Mouse (Mus musculus) kidney, postnatal 0 days (tissue): ENCODE measurements around the gene Clec12b. TPM values are rescaled to one million over a fixed set of nuclear protein-coding genes. Genes with fewer than 3 reads are reported as not detected.
A peak's percentile ranks its signal among the peaks of the same experiment; 100 is the strongest.

ENCODE experiments used
- ATAC-seq: fragments of 200-750 bp; cut with Nextera tagmentation; replicated peaks from 2 replicates; pipeline ENCODE4 v1.8.0; 2017; ENCODE audit warnings: low read depth, moderate number of reproducible peaks, moderate TSS enrichment, moderate library complexity; ENCODE audit not compliant: low FRiP score
- DNase-seq: peaks from one replicate; pipeline ENCODE4 v3.0.0-alpha.2; 2016; ENCODE audit warnings: low spot score
- H3K27ac ChIP-seq: fragments of 300-500 bp; sonication (generic); 2 replicates; pipeline ENCODE4 v1.5.1; 2014; ENCODE audit warnings: mild to moderate bottlenecking
- H3K27me3 ChIP-seq: fragments of 300-500 bp; sonication (generic); 2 replicates; pipeline ENCODE4 v1.6.1; 2014; ENCODE audit warnings: low read length, mixed read lengths; ENCODE audit not compliant: insufficient read depth
- H3K36me3 ChIP-seq: fragments of 300-500 bp; sonication (generic); 2 replicates; pipeline ENCODE4 v1.6.1; 2014; ENCODE audit warnings: low read length, mixed read lengths; ENCODE audit not compliant: insufficient read depth
- H3K4me1 ChIP-seq: fragments of 300-500 bp; sonication (generic); replicated peaks from 2 replicates; pipeline ENCODE4 v1.6.1; 2014; ENCODE audit warnings: antibody characterized with exemption, low read length, mixed read lengths; ENCODE audit not compliant: insufficient read depth
- H3K4me2 ChIP-seq: fragments of 300-500 bp; sonication (generic); 2 replicates; pipeline ENCODE4 v1.6.1; 2014; ENCODE audit warnings: mild to moderate bottlenecking, low read length, moderate library complexity, mixed read lengths
- H3K4me3 ChIP-seq: fragments of 300-500 bp; sonication (generic); replicated peaks from 2 replicates; pipeline ENCODE4 v1.5.1; 2014; ENCODE audit warnings: low read depth, low read length
- H3K9ac ChIP-seq: fragments of 300-500 bp; sonication (generic); 2 replicates; pipeline ENCODE4 v1.6.1; 2014; ENCODE audit warnings: low read depth, low read length
- H3K9me3 ChIP-seq: fragments of 300-500 bp; sonication (generic); replicated peaks from 2 replicates; pipeline ENCODE4 v1.6.1; 2016; ENCODE audit warnings: low read length, inconsistent platforms, mixed read lengths
- CTCF ChIP-seq: IDR thresholded peaks from 2 replicates; pipeline ENCODE4 v1.5.1; 2016; ENCODE audit warnings: antibody characterized with exemption, low read depth, mild to moderate bottlenecking, moderate library complexity
- WGBS: fragments of 180-500 bp; shearing (Covaris S2); extraction: QIAGEN DNeasy Blood & Tissue Kit; methylation state at CpG from one replicate; pipeline ENCODE4 v1.1.7; 2014; 5-methylcytosine and 5-hydroxymethylcytosine counted together
- polyA plus RNA-seq: library from polyadenylated mRNA; unstranded; fragments of >200 nt; fragmentation: Nextera tagmentation; extraction: Ambion mirVana; gene quantifications from 2 replicates; pipeline ENCODE4 v1.2.1, GENCODE M21; 2015

The Clec12b gene
- polyA plus RNA-seq, 1 experiment from 2014 or later, result 0.11 TPM

GRCm38 (mm10) chr6:129365959-129366359 is 19.7 kb downstream of the Clec12b start:
- Histone ChIP-seq H3K4me2 (no peak overlapping the region), H3K4me1 (no peaks in the 10 kb centered on the region), H3K27me3 (no peaks in the 10 kb centered on the region), H3K9ac (no peak overlapping the region), H3K9me3 (no peaks in the 10 kb centered on the region), H3K4me3 (no peak overlapping the region), H3K27ac (no peak overlapping the region), H3K36me3 (no peaks in the 10 kb centered on the region)
- peak; percentile 91 for TF ChIP-seq CTCF
- ATAC-seq (peak; percentile 49; the same call in 1 of the 2 replicates), DNase-seq (peak; percentile 93)
- 10% methylated on average over 6 of the region's 6 CpGs for WGBS

GRCm38 (mm10) chr6:129363942-129364341 is 21.7 kb downstream of the Clec12b start:
- WGBS, result 53% methylated on average over 1 of the region's 1 CpGs
- H3K4me1 ChIP-seq, result no peaks in the 10 kb centered on the region
- H3K4me3 ChIP-seq, result no peak overlapping the region
- ATAC-seq (no peak), DNase-seq (no peak)
- no peak overlapping the region for H3K27ac ChIP-seq
- H3K4me2 ChIP-seq, result no peak overlapping the region
- no peaks in the 10 kb centered on the region for H3K36me3 ChIP-seq
- no peaks in the 10 kb centered on the region for H3K9me3 ChIP-seq
- no peak for TF ChIP-seq CTCF
- no peak overlapping the region for H3K9ac ChIP-seq
- H3K27me3 ChIP-seq, result no peaks in the 10 kb centered on the region

- 89% methylated on average over 2 of the region's 2 CpGs for WGBS
- H3K4me2 ChIP-seq, result no peak overlapping the region
- no peaks in the 10 kb centered on the region for H3K27me3 ChIP-seq
- no peaks in the 10 kb centered on the region for H3K9me3 ChIP-seq
- TF ChIP-seq CTCF, result no peak
- DNase-seq (no peak), ATAC-seq (no peak)
- H3K36me3 ChIP-seq, result no peaks in the 10 kb centered on the region
- no peak overlapping the region for H3K27ac ChIP-seq
- H3K4me3 ChIP-seq, result no peak overlapping the region
- H3K9ac ChIP-seq, result no peak overlapping the region
- no peaks in the 10 kb centered on the region for H3K4me1 ChIP-seq
Observed at GRCm38 (mm10) chr6:129359515-129359914, 26.2 kb downstream of the Clec12b start.

GRCm38 (mm10) chr6:129356430-129356829 is 29.2 kb downstream of the Clec12b start:
- DNase-seq (no peak), ATAC-seq (no peak)

GRCm38 (mm10) chr6:129355774-129356173 is 29.9 kb downstream of the Clec12b start:
- Histone ChIP-seq H3K9ac (no peak overlapping the region), H3K36me3 (no peaks in the 10 kb centered on the region), H3K4me2 (no peak overlapping the region), H3K4me1 (no peaks in the 10 kb centered on the region), H3K4me3 (no peak overlapping the region), H3K27me3 (no peaks in the 10 kb centered on the region), H3K9me3 (no peaks in the 10 kb centered on the region), H3K27ac (no peak overlapping the region)
- no peak for TF ChIP-seq CTCF
- ATAC-seq, result no peak
- 97% methylated on average over 2 of the region's 2 CpGs for WGBS
- no peak for DNase-seq

More at GRCm38 (mm10) chr6:129356430-129356829, 29.2 kb downstream of the Clec12b start:
- no peaks in the 10 kb centered on the region for H3K9me3 ChIP-seq
- H3K27me3 ChIP-seq, result no peaks in the 10 kb centered on the region
- H3K4me3 ChIP-seq, result no peak overlapping the region
- no peak for TF ChIP-seq CTCF
- no peaks in the 10 kb centered on the region for H3K36me3 ChIP-seq
- H3K4me2 ChIP-seq, result no peak overlapping the region
- H3K4me1 ChIP-seq, result no peaks in the 10 kb centered on the region
- H3K27ac ChIP-seq, result no peak overlapping the region
- H3K9ac ChIP-seq, result no peak overlapping the region

GRCm38 (mm10) chr6:129351091-129351490 is 34.6 kb downstream of the Clec12b start:
- no peak overlapping the region for H3K27ac ChIP-seq
- no peak for TF ChIP-seq CTCF
- ATAC-seq (no peak), DNase-seq (no peak)
- no peaks in the 10 kb centered on the region for H3K27me3 ChIP-seq
- H3K4me3 ChIP-seq, result no peak overlapping the region
- no peak overlapping the region for H3K9ac ChIP-seq
- no peaks in the 10 kb centered on the region for H3K4me1 ChIP-seq
- no peaks in the 10 kb centered on the region for H3K9me3 ChIP-seq
- WGBS, result 97% methylated on average over 3 of the region's 3 CpGs
- no peaks in the 10 kb centered on the region for H3K36me3 ChIP-seq
- H3K4me2 ChIP-seq, result no peak overlapping the region
